Mouse (Mus musculus) gastrocnemius, postnatal 4 days (tissue): ENCODE measurements around the gene Wdr83. TPM values are rescaled to one million over a fixed set of nuclear protein-coding genes. Genes with fewer than 3 reads are reported as not detected.

Experiments used
- DNase-seq, 2 experiments: peaks; one replicate each; pipeline ENCODE4 v3.0.0; 2021 to 2022; ENCODE audit warnings: low spot score in 2 of 2, mixed read lengths in 2 of 2
- microRNA-seq: library from miRNA; unstranded; fragments of <30 nt; microRNA quantifications from one replicate; pipeline ENCODE4 v1.2.0, GENCODE M21; 2021
- total RNA-seq, 2 experiments: library from RNA; stranded (reverse); gene quantifications; 2 replicates each; pipeline ENCODE4 v1.2.3; 2021

The Wdr83 gene
- total RNA-seq, 2 experiments from 2014 or later = 17.5 to 18.4 TPM

DNA sequence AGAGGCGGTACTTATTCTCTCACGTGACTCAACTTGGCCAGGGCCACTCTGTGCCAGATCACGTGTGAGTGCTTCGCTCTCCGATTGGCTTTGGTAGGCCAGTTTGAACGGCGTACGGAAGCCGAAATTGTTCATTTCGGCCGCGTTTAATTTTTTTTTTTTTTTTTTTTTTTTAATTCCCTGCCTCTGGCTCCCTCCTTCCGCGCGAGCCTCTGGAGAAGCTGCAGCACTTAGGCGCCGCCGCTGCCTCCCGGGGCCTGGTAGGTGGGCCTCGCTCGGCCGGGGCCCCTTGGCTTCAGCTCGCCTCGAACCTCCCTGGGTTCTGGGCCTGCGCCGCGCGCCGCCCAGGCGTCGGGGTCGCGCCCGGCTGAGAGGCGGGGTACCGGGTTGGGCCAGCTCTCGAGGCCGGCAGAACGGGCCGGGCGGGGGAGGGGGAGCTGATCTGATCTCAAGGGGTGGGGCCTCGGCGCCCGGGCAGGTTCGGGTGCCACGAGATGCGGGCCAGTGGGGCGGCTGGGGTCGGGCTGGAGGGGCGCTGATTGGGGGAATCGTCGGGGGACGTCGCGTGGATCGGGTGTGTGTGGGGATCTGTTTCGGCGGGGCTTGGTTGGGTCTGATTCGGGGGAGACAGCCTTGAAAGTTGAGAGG, 44.3 kb downstream of the Wdr83 start, which contains the start of gene Tnpo2:
Tnpo2 (plus strand) TSS at position 198 of the 648 bp plus-strand sequence.
- DNase-seq = peak; percentile 85 to 91

- DNase-seq = no peak
These were observed 44.8 kb downstream of the Wdr83 start for GRCm38 (mm10) chr8:85036381-85036717.

GRCm38 (mm10) chr8:85035728-85036310, 45.3 kb downstream of the Wdr83 start:
- DNase-seq = no peak

DNA sequence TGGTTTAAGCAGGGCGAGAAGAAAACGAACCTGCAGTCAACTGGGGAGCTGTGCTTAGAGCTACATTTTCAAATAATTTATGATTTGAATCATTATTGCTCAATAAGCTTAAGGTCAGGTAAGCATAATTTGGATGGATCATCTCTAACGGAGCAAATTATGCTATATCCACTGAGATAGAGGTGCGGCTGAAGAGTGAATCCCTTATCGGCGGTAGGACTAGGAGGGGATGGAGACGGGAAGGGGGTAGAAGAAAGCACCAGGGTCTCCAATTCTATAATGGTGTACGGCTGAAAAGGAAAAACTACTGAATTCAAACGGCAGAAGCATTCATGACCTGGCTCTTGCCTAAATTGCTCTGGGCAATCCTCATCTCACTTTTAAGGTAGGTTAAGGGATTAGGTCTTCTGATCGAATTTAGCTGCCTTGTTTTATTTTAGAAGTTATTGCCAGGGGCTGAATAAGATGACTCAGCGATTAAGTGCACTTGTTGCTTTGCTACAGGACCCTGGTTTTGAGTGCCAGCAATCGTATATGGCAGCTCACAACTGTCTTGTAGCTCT, 45.9 kb downstream of the Wdr83 start:
- DNase-seq = no peak

DNA sequence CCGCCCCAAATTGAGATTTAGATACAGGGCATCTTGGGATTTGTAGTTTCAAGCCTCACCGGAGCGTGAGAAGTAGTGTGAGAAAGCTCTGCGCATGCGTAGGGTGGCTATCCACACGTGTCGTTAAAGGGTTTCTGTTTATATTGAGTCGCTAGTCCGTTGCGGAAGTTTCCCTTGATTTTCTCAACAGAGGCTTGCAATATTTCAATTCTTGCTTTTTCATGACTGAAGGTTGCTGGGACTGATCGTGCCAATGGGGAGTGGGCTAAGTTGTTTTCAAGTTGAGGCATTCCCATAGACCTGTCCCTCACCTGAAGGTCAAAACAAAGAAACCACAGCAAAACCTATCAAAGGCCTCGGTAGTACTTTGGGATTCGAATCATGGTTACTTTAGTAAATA, 46.3 kb downstream of the Wdr83 start:
- peak in 1 of 2 experiments; percentile 71 for DNase-seq

GRCm38 (mm10) chr8:85033867-85034266, 47.2 kb downstream of the Wdr83 start:
- no peak for DNase-seq

DNA sequence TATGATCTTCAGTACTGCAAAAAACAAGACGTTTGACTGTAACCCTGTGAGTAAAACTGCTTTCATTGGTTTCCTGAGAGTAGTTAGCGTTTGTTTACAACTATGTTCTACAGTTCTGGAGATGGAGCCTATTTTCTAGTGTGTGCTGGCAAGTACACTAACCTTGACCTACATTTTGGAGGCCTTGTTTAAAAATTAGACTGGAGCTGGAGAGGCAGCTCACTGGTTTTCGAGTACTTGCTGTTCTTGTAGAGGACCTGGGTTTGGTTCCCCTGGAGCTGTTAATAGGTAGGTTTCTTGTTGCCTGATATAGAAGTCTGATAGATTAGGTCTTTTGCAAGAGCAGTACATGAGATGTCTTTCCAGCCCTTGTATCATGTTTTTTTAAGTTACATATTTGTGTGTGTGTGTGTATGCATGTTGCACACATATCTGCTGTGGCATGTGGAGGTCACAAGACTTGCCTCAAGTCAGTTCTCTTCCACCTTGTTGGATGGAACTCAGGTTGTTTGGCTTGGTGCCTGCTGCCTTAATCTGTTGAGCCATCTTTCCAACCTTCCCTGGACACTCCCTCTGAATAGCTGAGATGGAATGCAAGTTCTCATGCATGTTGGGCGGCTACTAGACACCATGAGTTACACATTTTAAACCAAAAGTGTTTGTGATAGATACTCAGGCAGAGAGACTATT, 48.3 kb downstream of the Wdr83 start:
- no peak for DNase-seq

DNA sequence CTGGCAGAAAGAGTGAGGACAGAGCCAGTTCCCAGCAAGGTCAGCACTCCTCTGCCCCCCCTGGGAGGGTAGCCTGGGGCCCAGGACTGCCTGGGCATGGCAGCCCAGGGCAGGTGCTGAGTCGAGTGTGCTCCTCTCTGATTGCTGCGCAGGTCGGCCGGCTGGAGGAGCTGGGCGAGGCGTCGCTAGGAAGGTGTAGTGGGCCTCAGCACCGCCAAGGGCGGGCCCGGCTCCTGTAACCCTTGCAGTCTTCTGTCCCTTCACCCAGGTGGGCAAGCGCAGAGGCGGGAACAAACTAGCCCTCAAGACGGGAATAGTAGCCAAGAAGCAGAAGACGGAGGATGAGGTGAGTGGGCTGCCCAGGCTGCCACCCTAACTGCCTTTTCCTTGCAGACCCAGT, 51.8 kb downstream of the Wdr83 start:
- DNase-seq = no peak

DNA sequence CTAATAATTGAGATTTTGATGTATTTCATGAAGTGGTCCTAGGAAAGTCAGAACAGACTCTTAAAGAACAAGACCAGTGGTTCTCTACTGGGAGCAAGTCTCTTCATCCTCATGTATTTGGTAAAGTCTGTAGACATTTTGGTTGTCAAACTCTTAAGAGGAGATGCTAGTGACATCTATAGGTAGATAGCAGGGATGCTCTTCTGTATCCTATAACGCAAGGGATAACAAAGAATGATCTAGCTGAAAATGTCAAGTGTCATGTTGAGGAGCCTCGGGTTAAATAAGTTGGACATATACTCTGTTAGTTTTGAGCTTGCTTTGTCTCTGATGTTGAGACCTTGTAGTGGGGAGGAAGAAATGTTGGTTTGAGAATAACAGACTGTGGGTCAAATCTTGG, 53.2 kb downstream of the Wdr83 start:
- no peak for DNase-seq

GRCm38 (mm10) chr8:85027516-85027855, 53.6 kb downstream of the Wdr83 start:
- no peak for DNase-seq

DNA sequence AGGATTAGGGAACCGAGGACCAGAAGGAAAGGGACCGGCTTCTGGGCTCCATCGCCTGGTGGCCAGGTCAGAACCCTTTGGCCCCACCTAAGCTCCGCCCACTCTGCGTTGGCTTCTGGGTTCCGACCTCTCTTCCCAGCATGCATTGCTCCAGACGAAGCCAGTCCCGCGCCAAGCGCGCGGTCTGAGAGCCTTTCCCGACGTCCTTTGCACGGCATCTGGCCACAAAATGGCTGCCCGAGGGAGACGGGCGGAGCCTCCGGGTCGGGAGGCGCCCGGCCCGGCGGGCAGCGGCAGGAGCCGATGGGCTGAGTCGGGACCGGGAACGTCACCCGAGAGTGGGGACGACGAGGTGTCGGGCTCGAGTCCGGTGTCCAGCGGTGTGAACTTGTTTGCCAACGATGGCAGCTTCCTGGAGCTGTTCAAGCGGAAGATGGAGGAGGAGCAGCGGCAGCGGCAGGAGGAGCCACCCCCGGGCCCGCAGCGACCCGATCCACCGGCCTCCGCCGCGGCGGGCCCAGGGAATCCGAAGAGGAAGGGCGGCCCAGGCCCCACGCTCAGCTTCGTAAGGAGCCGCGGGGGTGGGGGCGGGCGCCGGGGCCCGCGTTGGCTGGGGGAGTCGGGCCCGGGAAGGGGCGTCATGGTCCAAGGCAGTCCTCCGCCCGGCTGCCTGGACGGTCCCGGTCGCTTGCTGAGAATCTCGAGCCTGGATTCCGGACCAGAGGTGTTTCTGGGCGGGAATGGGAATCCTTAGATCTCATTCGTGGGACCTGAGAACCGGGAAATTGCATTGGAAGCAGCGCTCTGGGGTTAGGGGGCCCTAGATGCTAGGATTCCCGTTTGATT, 54.2 kb downstream of the Wdr83 start, which contains the start of gene Trir:
Trir (plus strand) TSS at position 154 of the 846 bp plus-strand sequence.
- DNase-seq = peak; percentile 91 to 97

GRCm38 (mm10) chr8:85025098-85025932, 55.8 kb downstream of the Wdr83 start, which contains the start of gene Asna1:
Gene Asna1, minus strand, starts transcription at chr8:85025281.
- DNase-seq = peak in 1 of 2 experiments; percentile 84

Small RNA genes within 50 kb of the gene (microRNA-seq; reads per million reads assigned to microRNA genes)
- not detected for gene Gm23388
- not detected for gene Mir7070

Other genes with a start within 250 kb of the Wdr83 start
- 10 to 100 TPM; 33.3 to 36.0 TPM for gene Gadd45gip1, start 249.8 kb downstream of the Wdr83 start, total RNA-seq
- gene Rad23a, start 240.6 kb downstream of the Wdr83 start, total RNA-seq = 100 to 1,000 TPM; 121 to 123 TPM
- gene Calr, start 234.4 kb downstream of the Wdr83 start, total RNA-seq = 100 to 1,000 TPM; 339 to 368 TPM
- gene Farsa, start 224.3 kb downstream of the Wdr83 start, total RNA-seq = 10 to 100 TPM; 37.2 to 41.3 TPM
- 10 to 100 TPM; 15.3 to 18.0 TPM for gene Syce2, start 209.2 kb downstream of the Wdr83 start, total RNA-seq
- 10 to 100 TPM; 22.1 to 28.2 TPM for gene Gcdh, start 187.4 kb downstream of the Wdr83 start, total RNA-seq
- under 1 TPM in 1 of 2 experiments, not detected in 1; 0.67 TPM for gene Klf1, start 179.4 kb downstream of the Wdr83 start, total RNA-seq
- gene Dnase2a, start 172.7 kb downstream of the Wdr83 start, total RNA-seq = 1 to 10 TPM; 6.9 to 7.0 TPM
- gene Mast1, start 143.9 kb downstream of the Wdr83 start, total RNA-seq = under 1 TPM in 1 of 2 experiments, not detected in 1; 0.07 TPM
- not detected for gene Rtbdn, start 134.3 kb downstream of the Wdr83 start, total RNA-seq
- 1 to 10 TPM in 1 of 2 experiments, not detected in 1; 2.0 TPM for gene Gm49661, start 111.9 kb downstream of the Wdr83 start, total RNA-seq
- 100 to 1,000 TPM; 317 to 327 TPM for gene Prdx2, start 111.7 kb downstream of the Wdr83 start, total RNA-seq
- 10 to 100 TPM; 38.7 to 45.2 TPM for gene Rnaseh2a, start 111.5 kb downstream of the Wdr83 start, total RNA-seq
- 10 to 100 TPM in 1 of 2 experiments, 1 to 10 TPM in 1; 10.0 to 10.1 TPM for gene Junb, start 102.6 kb downstream of the Wdr83 start, total RNA-seq
- gene Hook2, start 90.7 kb downstream of the Wdr83 start, total RNA-seq = 1 to 10 TPM; 3.5 to 4.5 TPM
- not detected for gene Best2, start 66.8 kb downstream of the Wdr83 start, total RNA-seq
- gene Asna1, start 56.0 kb downstream of the Wdr83 start, total RNA-seq = 10 to 100 TPM; 51.7 to 56.5 TPM
- 100 to 1,000 TPM; 126 to 127 TPM for gene Trir, start 54.5 kb downstream of the Wdr83 start, total RNA-seq
- 10 to 100 TPM; 42.8 to 46.7 TPM for gene Tnpo2, start 44.4 kb downstream of the Wdr83 start, total RNA-seq
- gene Fbxw9, start 21.3 kb downstream of the Wdr83 start, total RNA-seq = 10 to 100 TPM; 10.6 to 12.9 TPM
- gene Gm5741, start 13.3 kb downstream of the Wdr83 start, total RNA-seq = not detected
- 10 to 100 TPM; 28.7 to 29.4 TPM for gene Dhps, start 9.5 kb downstream of the Wdr83 start, total RNA-seq
- 10 to 100 TPM; 46.0 to 49.7 TPM for gene Wdr83os, start 566 bp downstream of the Wdr83 start, total RNA-seq
- 10 to 100 TPM; 28.0 to 30.2 TPM for gene Man2b1, start 2.0 kb upstream of the Wdr83 start, total RNA-seq
- gene Zfp791, start 41.8 kb upstream of the Wdr83 start, total RNA-seq = 1 to 10 TPM; 1.6 to 1.8 TPM
- gene Cks1brt, start 70.6 kb upstream of the Wdr83 start, total RNA-seq = not detected
- gene Olfr371, start 144.7 kb upstream of the Wdr83 start, total RNA-seq = not detected
- gene Orc6, start 218.3 kb upstream of the Wdr83 start, total RNA-seq = 10 to 100 TPM; 25.9 to 26.8 TPM
- 10 to 100 TPM; 69.9 to 71.8 TPM for gene Vps35, start 218.5 kb upstream of the Wdr83 start, total RNA-seq